Mouse (Mus musculus) cerebellum, postnatal 10 days (tissue): ENCODE measurements around the gene Dppa1.
"Not testable (repeated sequence)": the region's sequence is repeated elsewhere in the genome, so short reads cannot be mapped to it uniquely, and the experiment has no call there.

Source experiments
- DNase-seq, 2 experiments: peaks; one replicate each; pipeline ENCODE4 v3.0.0; 2021; ENCODE audit warnings: mixed read lengths in 2 of 2

The Dppa1 gene

DNA sequence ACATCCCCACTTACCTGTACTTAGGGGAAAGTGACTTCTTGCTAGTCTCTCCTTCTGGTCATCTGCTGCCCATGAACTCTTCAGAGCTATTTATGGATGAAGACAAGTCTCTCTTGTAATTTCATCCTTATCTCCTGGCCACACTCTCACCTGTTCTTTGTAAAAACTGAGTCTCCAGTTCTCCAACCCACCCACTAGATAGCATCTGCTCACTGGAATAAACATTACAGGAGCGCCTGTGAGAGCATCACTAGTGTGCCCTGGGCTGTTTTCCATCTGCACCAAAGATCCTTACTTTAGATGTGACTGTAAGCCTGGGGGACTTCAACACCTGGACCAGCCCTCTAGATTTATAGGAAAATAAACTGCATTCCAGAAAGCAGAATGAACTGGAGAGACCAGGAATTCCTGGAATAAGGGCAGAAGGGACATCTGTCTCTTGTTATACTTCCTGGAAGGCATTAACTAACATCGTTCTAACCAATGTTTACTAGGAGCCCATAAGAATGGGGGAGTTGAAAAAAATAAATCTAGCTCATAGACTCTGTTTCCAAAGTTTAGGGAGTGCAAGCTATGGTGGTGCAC is at the start of gene Dppa1:
Gene Dppa1 (minus strand): TSS at position 51 of the 585 bp plus-strand sequence.
- no peak for DNase-seq

GRCm38 (mm10) chr11:46667938-46668337 is 38.9 kb upstream of the Dppa1 start:
- no peak for DNase-seq

- DNase-seq = no peak
Observed at GRCm38 (mm10) chr11:46667105-46667504, 38.0 kb upstream of the Dppa1 start.

- peak; percentile 38 to 41 for DNase-seq
Observed at GRCm38 (mm10) chr11:46665599-46666522, 36.8 kb upstream of the Dppa1 start.

DNA sequence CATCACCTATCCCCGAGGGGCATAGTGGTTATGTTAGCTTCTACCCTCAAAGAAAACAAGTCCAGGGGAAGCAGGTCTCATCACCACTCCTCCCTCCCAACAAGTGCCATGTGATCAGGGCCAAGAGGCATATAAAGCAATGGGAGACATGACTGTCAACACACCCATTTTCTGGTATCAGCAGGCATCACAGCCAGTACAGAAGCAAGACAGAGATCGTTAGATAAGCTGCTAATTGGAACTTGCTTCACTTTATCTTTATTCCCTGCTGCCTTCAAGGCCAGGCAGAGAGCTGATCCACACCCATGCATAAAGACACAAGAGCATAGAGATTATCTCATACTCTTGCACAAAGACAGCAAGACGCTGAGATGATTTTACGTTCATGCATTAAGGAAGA is 34.2 kb upstream of the Dppa1 start:
- no peak for DNase-seq

DNA sequence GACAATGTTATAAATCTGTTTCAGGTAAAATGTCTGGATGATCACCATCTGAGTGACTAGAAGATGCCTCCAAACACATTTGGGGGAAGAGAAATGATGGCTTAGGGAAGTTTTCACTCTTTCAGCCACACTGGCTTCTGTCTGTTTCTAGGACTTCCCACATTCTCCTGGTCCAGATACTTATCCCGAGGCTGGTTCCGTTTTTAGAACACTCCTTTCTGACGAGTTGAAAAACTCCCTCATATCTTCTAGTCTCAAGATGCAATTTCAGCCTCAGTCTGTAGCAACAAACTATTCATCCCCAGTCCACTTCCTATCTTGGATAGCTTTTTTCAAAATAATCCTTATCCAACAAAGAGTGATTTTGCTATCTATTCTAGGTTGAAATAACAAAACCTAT is 23.4 kb upstream of the Dppa1 start:
- no peak for DNase-seq

GRCm38 (mm10) chr11:46649655-46650054 is 20.6 kb upstream of the Dppa1 start:
- DNase-seq = not testable (repeated sequence)

DNA sequence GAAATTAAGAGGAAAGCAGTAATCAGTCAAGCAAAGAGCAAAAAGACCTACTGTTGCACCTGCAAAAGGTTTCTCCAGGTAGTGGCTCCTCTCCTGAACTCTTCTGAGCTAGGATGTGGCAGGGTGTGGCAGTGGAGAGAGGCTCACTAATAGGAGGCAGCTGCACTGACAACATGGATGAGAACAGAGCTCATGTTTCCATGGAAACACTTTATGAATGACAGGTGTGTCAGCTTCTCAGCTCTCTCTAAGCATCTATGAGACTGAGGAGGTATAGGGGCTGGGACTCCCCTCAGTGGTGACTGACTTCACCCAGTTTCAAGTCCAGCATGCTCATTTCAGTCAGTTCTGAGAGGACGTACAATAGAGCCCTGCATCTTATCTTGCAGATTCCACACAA is 15.8 kb upstream of the Dppa1 start:
- DNase-seq = no peak

DNA sequence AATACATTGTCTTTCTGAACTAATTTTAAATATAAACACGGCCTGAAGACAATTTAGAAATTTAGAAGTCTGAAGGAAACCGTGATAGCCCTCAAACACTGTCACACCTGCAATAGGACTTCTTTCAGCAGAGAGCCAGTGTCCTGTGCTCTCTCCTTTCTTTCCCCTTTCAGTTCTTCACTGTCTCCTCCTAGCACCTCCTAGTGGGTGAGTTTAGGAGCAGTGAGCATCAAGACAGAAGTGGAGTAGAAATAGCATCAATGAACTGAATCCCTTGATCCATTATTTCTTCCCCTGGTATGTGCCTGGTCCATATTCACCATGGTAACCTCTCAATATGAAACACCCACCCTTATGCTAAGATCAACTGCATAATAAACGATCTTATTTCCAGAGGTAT is 7.5 kb upstream of the Dppa1 start:
- DNase-seq = no peak

DNA sequence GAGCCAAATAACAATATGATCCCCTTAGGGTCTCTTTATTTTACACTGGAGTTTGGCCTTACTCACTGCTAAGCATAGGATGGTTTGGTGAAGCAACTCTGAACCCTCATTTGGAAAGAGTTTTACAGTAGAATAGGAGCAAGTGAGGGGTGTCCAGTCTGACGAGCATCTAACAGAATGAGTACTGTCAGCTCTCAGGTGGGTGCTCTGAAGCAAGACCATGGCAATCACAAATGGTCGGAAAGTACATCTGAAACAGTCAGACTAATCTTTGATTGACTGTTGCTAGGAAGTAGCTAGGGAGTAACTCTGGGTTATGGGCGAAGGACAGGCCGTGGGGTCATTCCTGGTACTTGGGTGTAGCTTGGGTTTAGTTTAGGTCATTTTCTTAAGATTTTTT is 6.5 kb upstream of the Dppa1 start:
- not testable (repeated sequence) for DNase-seq

GRCm38 (mm10) chr11:46631635-46632034 is 2.6 kb upstream of the Dppa1 start:
- peak; percentile 57 to 63 for DNase-seq

DNA sequence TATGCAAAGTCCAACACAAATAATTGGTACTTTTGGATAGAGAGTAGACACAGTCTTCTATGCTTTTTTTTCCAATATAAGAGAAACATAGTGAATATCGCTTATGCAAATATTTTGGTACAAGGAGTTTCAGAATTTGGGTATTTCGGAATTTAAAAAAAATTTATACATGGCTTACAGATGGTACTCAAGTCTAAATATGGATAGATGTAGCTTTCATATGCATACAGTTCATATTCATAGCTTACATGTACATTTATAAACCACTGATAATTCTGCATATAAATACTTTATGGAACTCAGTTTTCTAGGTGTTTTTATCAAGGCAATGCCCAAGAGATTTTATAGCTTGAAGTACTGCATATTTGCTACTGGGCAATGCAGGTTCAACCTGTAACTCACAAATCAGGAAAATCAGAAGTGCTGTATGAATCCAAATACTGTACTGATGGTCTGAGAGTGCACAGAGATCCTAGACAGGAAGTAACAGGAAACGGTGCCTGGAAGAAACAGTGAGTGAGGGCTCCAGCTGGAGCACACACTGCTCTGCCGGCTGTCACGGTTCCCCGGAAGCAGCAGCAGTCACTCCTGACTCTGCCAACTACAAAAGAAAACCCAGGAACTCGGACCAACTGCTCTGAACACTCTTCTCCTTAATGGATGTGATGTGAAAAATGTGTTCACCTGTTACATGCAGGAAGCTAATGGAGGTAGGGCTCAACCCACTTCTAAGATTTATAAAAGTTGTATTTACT is 8.5 kb downstream of the Dppa1 start:
- no peak for DNase-seq

DNA sequence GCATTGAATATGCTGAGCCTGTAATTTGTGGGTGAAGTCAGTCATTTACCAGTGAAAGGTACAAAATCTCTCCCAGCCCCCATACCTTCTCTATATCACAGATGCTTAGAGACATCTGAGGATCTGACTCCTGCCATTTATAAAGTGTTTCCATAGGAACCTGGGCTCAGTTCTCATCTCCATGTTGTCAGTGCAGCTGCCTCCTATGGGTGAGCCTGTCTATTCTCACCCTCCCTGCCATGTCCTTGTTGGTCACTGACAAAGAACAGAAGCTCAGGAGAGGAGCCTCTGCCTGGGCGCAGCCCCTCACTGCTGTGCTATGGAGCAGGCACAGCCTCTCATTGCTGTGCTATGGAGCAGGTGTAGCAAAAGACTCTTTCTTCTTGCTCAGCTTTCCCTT is 9.1 kb downstream of the Dppa1 start:
- DNase-seq = no peak

- DNase-seq = no peak
Observed at GRCm38 (mm10) chr11:46592416-46592815, 36.6 kb downstream of the Dppa1 start.

- DNase-seq = no peak
Observed at GRCm38 (mm10) chr11:46582741-46583140, 46.3 kb downstream of the Dppa1 start.

DNA sequence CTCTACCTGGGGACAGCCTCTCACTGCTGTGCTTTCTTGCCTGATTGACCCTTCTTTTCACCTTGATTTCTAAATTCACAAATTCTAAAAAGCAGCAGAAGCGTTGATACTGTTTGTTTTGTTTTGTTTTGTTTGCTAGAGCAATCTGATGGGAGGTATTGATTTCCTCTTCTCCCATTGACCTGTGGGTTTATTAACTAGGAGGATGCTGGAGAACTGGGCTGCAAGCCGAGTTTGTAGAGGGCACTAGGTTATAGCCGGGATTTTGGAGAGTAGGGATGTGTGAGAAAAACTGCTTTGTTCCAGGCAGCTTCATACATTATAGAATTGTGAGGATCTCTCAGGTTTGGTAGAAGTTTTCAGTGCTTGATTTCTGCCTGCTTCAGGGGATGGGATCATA is 48.6 kb downstream of the Dppa1 start:
- DNase-seq = no peak

- no peak for DNase-seq
Observed at GRCm38 (mm10) chr11:46578771-46579281, 50.2 kb downstream of the Dppa1 start.

- no peak for DNase-seq
Observed at GRCm38 (mm10) chr11:46571327-46571726, 57.7 kb downstream of the Dppa1 start, which contains the start of gene BC053393. BC053393 (plus strand) TSS chr11:46571536.

GRCm38 (mm10) chr11:46569107-46569506 is 60.0 kb downstream of the Dppa1 start:
- DNase-seq = no peak

GRCm38 (mm10) chr11:46565967-46566366 is 63.1 kb downstream of the Dppa1 start:
- DNase-seq = no peak

DNA sequence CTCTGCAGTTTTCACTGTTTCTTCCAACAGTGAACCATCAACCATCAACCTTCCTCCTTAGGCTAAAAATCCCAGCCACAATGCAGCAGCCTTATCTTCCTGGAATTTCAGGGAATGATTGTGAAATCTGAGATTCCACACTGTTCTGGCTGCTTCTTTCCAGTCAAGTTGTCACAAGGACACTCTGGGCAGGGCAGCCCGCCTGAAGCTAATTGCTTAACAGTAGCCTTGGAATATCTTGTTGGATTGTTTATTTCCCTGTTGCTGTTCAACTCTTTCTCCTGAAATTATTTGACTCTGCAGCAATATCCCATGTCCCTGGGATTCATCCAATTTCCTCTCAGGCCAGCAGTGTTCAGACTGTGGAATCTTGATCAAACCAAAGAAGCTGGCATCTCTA is 64.4 kb downstream of the Dppa1 start:
- no peak for DNase-seq

DNA sequence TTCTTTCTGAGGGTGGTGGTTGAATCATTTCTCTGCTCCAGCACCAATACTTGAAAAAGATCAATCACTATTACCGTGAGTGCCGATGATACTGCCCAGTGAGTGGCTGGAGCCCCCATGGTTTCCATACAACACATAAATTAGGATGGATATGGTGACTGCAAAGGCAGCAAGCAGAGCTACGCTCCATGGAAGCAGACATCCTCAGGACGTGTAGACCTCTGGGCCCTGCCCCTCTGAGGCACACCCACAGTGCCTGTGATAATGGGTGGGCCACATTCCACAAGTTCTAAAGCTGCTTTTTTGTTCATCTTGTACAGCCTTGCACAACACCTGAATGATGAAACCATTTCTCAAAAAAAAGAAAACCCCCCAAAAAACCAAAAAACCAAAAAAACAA is 68.0 kb downstream of the Dppa1 start:
- DNase-seq = no peak
